Mouse (Mus musculus) forebrain, embryonic 11.5 days (tissue): ENCODE measurements around the gene Zfp947. TPM values are rescaled to one million over a fixed set of nuclear protein-coding genes. Genes with fewer than 3 reads are reported as not detected.
"Not testable (repeated sequence)": the region's sequence is repeated elsewhere in the genome, so short reads cannot be mapped to it uniquely, and the experiment has no call there.

Experiments used
- ATAC-seq: fragments of 200-750 bp; cut with Nextera tagmentation; replicated peaks from 2 replicates; pipeline ENCODE4 v1.8.0; 2017; ENCODE audit warnings: moderate TSS enrichment; ENCODE audit not compliant: low FRiP score
- DNase-seq: peaks from one replicate; pipeline ENCODE4 v3.0.0-alpha.2; 2017; ENCODE audit warnings: low spot score
- H3K27ac ChIP-seq: fragments of 300-500 bp; sonication (generic); 2 replicates; pipeline ENCODE4 v1.5.1; 2014; ENCODE audit warnings: low read depth, low read length
- H3K27me3 ChIP-seq: fragments of 300-500 bp; sonication (generic); 2 replicates; pipeline ENCODE4 v1.6.1; 2014; ENCODE audit warnings: mild to moderate bottlenecking, low read length, mixed read lengths; ENCODE audit not compliant: control insufficient read depth, insufficient read depth
- H3K36me3 ChIP-seq: fragments of 300-500 bp; sonication (generic); 2 replicates; pipeline ENCODE4 v1.6.1; 2014; ENCODE audit warnings: mild to moderate bottlenecking, low read length, moderate library complexity, mixed read lengths; ENCODE audit not compliant: control insufficient read depth, insufficient read depth
- H3K4me1 ChIP-seq: fragments of 300-500 bp; sonication (generic); replicated peaks from 2 replicates; pipeline ENCODE4 v1.6.1; 2014; ENCODE audit warnings: low read length, mixed read lengths; ENCODE audit not compliant: control insufficient read depth, insufficient read depth
- H3K4me2 ChIP-seq: fragments of 300-500 bp; sonication (generic); 2 replicates; pipeline ENCODE4 v1.6.1; 2014; ENCODE audit warnings: low read depth, mild to moderate bottlenecking, low read length, moderate library complexity, mixed read lengths; ENCODE audit not compliant: severe bottlenecking
- H3K4me3 ChIP-seq: fragments of 300-500 bp; sonication (generic); 2 replicates; pipeline ENCODE4 v1.5.1; 2014; ENCODE audit warnings: low read depth, low read length
- H3K9ac ChIP-seq: fragments of 300-500 bp; sonication (generic); 2 replicates; pipeline ENCODE4 v1.6.1; 2014; ENCODE audit warnings: low read length
- H3K9me3 ChIP-seq: fragments of 300-500 bp; sonication (generic); 2 replicates; pipeline ENCODE4 v1.6.1; 2016; ENCODE audit warnings: low read length, mixed read lengths; ENCODE audit not compliant: control insufficient read depth
- WGBS: fragments of 180-500 bp; shearing (Covaris S2); extraction: QIAGEN DNeasy Blood & Tissue Kit; methylation state at CpG from one replicate; pipeline ENCODE4 v1.1.7; 2014; 5-methylcytosine and 5-hydroxymethylcytosine counted together
- polyA plus RNA-seq: library from polyadenylated mRNA; unstranded; fragments of >200 nt; fragmentation: Nextera tagmentation; extraction: Ambion mirVana; gene quantifications from 2 replicates; pipeline ENCODE4 v1.2.1, GENCODE M21; 2014

Zfp947 gene
- 2.3 and 2.5 TPM in 2 replicates for polyA plus RNA-seq

DNA sequence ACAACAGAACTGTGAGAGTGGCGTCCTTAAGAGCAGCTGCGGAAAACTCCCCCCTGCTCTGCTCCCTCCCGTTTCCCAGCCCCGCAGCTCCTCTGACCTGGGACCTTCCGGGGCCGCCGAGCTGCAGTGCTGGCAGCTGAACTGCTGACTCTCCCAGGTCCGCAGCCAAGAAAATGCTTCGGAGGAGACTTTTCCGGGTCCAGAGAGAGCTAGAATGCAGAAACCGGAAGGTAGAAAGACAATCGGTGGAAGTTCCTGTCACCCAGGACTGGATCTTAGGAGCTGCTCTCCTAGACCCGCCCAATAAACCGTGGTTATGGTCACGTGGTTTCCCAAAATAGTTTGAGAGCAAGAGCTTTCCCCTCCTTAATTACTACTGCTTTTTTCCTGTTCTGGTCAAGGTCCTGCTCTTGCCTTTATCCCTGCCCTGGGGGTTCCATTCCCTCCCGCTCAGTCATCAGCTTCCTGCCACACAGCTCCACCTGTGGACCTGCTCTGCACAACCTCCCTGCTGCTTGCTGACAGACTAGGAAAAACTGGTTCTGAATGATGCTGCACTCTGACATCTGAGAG lies at the start of gene Zfp947:
TSS of gene Zfp947 (minus strand) at position 469 of the 573 bp plus-strand sequence.
- H3K4me3 ChIP-seq = peak within 1 kb of the TSS; percentile 44
- DNase-seq (peak; percentile 54), ATAC-seq (peak; percentile 90)
- not testable (repeated sequence) for H3K9me3 ChIP-seq, H3K27ac ChIP-seq, H3K27me3 ChIP-seq, H3K36me3 ChIP-seq, H3K4me1 ChIP-seq
- peak within 1 kb of the TSS; percentile 52 for H3K4me2 ChIP-seq
- peak within 1 kb of the TSS; percentile 62; the same call in 1 of the 2 replicates for H3K9ac ChIP-seq
- WGBS = under 1% methylated on average over 16 of the region's 16 CpGs

DNA sequence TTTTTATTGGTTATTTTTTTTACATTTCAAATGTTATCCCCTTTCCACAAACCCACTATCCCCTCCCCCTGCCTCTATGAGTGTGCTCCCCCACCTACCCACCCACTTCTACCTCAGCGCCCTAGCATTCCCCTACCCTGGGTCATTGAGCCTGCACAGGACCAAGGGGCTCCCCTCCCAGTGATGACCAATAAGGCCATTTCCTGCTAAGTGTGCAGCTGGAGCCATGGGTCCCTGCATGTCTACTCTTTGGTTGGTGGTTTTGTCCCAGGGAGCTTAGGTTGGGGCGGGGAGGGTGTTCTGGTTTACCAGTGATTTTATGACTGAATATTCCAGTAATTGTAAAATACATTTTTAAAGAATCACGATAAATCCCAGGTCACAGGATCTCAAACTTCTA lies 686 bp downstream of the Zfp947 start:
- not testable (repeated sequence) for H3K27me3 ChIP-seq, H3K36me3 ChIP-seq, H3K9me3 ChIP-seq, H3K4me1 ChIP-seq, H3K27ac ChIP-seq, DNase-seq
- WGBS = 12% methylated on average over 3 of the region's 3 CpGs
- Histone ChIP-seq H3K4me2 (peak overlapping the region; percentile 52), H3K4me3 (peak overlapping the region; percentile 44), H3K9ac (peak overlapping the region; percentile 62; the same call in 1 of the 2 replicates)
- ATAC-seq = peak; percentile 77

DNA sequence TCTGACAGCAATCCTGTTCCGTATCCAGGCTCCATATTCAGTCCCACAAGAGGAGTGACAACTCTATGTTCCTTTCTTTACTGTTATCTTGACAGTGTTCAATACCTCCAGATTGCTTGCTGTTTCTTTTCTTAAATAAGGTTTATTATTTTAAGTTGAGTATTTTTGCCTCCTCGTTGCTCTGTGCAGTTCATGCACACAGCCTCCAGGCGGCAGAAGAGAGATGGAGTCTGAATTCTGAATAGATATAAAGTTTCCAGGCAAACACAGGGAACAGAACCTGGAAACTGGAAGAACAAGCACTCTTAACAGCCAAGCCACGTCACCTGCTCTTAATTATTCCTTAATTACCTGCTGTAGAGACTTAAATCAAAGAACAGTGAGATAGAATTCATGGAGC lies 12.0 kb downstream of the Zfp947 start:
- not testable (repeated sequence) for H3K9me3 ChIP-seq, H3K4me1 ChIP-seq, H3K36me3 ChIP-seq, H3K9ac ChIP-seq, ATAC-seq, H3K4me3 ChIP-seq, DNase-seq, H3K27me3 ChIP-seq, H3K27ac ChIP-seq, H3K4me2 ChIP-seq
- WGBS = 73% methylated on average over 2 of the region's 4 CpGs

DNA sequence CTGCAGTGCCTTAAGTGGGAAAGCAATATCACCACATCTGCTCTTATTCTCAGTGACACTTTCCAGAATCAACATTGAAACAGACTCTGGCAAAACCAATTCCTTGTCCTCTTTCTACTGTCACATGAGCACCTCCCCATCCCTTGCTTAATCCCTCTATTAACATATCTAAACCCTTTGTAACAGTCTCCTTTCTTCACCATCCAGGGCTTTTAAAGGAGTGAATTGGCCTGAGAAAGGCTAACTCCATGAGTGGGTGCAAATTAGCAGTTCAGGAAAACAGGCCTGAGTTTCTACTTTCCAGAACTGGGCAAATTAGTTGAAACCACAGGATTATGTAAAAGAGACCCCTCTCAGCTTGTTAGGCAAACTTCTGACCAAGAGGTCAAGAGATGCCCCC lies 47.2 kb downstream of the Zfp947 start:
- ATAC-seq = no peak
- no peaks in the 10 kb centered on the region for H3K36me3 ChIP-seq
- no peak overlapping the region for H3K4me3 ChIP-seq
- no peak overlapping the region for H3K9ac ChIP-seq
- no peak for DNase-seq
- H3K4me1 ChIP-seq = no peaks in the 10 kb centered on the region
- H3K27ac ChIP-seq = no peak overlapping the region
- no peaks in the 10 kb centered on the region for H3K27me3 ChIP-seq
- H3K4me2 ChIP-seq = no peak overlapping the region
- no peaks in the 10 kb centered on the region for H3K9me3 ChIP-seq

Other genes starting within 250 kb of the Zfp947 start
- gene Zfp942, start 203.7 kb downstream of the Zfp947 start, polyA plus RNA-seq = 25.6 and 28.8 TPM in 2 replicates
- gene Zfp943, start 203.6 kb downstream of the Zfp947 start, polyA plus RNA-seq = 19.0 and 20.7 TPM in 2 replicates
- 4.0 and 4.3 TPM in 2 replicates for gene Zfp994, start 59.4 kb upstream of the Zfp947 start, polyA plus RNA-seq
- 9.7 and 14.1 TPM in 2 replicates for gene CT030661.1, start 148.6 kb upstream of the Zfp947 start, polyA plus RNA-seq
- gene Zfp944, start 195.2 kb upstream of the Zfp947 start, polyA plus RNA-seq = 16.0 and 18.8 TPM in 2 replicates
- gene Zfp758, start 195.3 kb upstream of the Zfp947 start, polyA plus RNA-seq = 9.2 and 12.2 TPM in 2 replicates